Mouse (Mus musculus) liver, embryonic 11.5 days (tissue): ENCODE measurements around the gene Ifitm2. TPM values are rescaled to one million over a fixed set of nuclear protein-coding genes. Genes with fewer than 3 reads are reported as not detected.
"Not testable (repeated sequence)": the region's sequence is repeated elsewhere in the genome, so short reads cannot be mapped to it uniquely, and the experiment has no call there.

Experiments
- ATAC-seq: fragments of 200-750 bp; cut with Nextera tagmentation; replicated peaks from 2 replicates; pipeline ENCODE4 v1.8.0; 2017; ENCODE audit warnings: moderate number of reproducible peaks, mild to moderate bottlenecking, moderate TSS enrichment, moderate library complexity; ENCODE audit not compliant: low FRiP score
- DNase-seq: peaks from one replicate; pipeline ENCODE4 v3.0.0-alpha.2; 2017; ENCODE audit warnings: low spot score
- H3K27ac ChIP-seq: fragments of 300-500 bp; sonication (generic); 2 replicates; pipeline ENCODE4 v1.5.1; 2014; ENCODE audit warnings: mild to moderate bottlenecking, low read depth, low read length, control low read depth
- H3K27me3 ChIP-seq: fragments of 300-500 bp; sonication (generic); replicated peaks from 2 replicates; pipeline ENCODE4 v1.6.1; 2014; ENCODE audit warnings: low read length, mixed read lengths; ENCODE audit not compliant: control insufficient read depth, insufficient read depth
- H3K36me3 ChIP-seq: fragments of 300-500 bp; sonication (generic); 2 replicates; pipeline ENCODE4 v1.6.1; 2014; ENCODE audit warnings: mild to moderate bottlenecking, low read length, moderate library complexity, mixed read lengths; ENCODE audit not compliant: control insufficient read depth, insufficient read depth
- H3K4me1 ChIP-seq: fragments of 300-500 bp; sonication (generic); replicated peaks from 2 replicates; pipeline ENCODE4 v1.6.1; 2014; ENCODE audit warnings: low read length, mixed read lengths; ENCODE audit not compliant: control insufficient read depth, insufficient read depth
- H3K4me2 ChIP-seq: fragments of 300-500 bp; sonication (generic); 2 replicates; pipeline ENCODE4 v1.6.1; 2014; ENCODE audit warnings: mild to moderate bottlenecking, control low read depth, moderate library complexity
- H3K4me3 ChIP-seq: fragments of 300-500 bp; sonication (generic); 2 replicates; pipeline ENCODE4 v1.5.1; 2014; ENCODE audit warnings: low read depth, low read length, control low read depth
- H3K9ac ChIP-seq: fragments of 300-500 bp; sonication (generic); 2 replicates; pipeline ENCODE4 v1.6.1; 2014; ENCODE audit warnings: low read depth, low read length, control low read depth
- H3K9me3 ChIP-seq: fragments of 300-500 bp; sonication (generic); 2 replicates; pipeline ENCODE4 v1.6.1; 2016; ENCODE audit warnings: low read length, inconsistent platforms, mixed read lengths; ENCODE audit not compliant: control insufficient read depth
- WGBS: fragments of 180-500 bp; shearing (Covaris S2); extraction: QIAGEN DNeasy Blood & Tissue Kit; methylation state at CpG from one replicate; pipeline ENCODE4 v1.1.7; 2014; 5-methylcytosine and 5-hydroxymethylcytosine counted together
- polyA plus RNA-seq: library from polyadenylated mRNA; unstranded; fragments of >200 nt; fragmentation: Nextera tagmentation; extraction: Ambion mirVana; gene quantifications from 2 replicates; pipeline ENCODE4 v1.2.1, GENCODE M21; 2014

The Ifitm2 gene
- polyA plus RNA-seq, 1 experiment from 2014 or later: 500 TPM

DNA sequence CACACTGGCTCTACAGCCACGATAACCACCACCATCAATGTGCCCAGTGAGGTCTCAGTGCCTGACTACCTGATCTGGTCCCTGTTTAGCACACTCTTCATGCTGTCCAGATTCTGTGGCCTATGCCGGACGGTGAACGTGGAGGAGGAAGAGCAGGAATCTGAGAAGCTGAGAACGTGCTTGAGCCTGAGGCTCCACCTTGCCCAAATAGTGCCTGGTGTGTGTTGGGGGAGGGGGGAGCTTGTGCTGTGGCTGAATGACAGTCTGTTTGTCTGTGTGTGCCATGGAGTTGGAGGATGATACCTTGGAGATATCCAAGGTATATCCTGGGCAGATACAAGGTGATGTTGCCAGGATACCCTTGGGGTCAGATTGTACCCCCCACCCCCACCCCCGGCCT is 34.4 kb upstream of the Ifitm2 start:
- no peak for DNase-seq
- Histone ChIP-seq H3K9me3 (no peaks in the 10 kb centered on the region), H3K4me2 (no peak overlapping the region), H3K27ac (no peak overlapping the region), H3K27me3 (no peaks in the 10 kb centered on the region), H3K4me1 (0 out of 2 replicates have a peak, but pooled peaks cover 2% of the 10 kb centered on the region), H3K9ac (0 out of 2 replicates have a peak overlapping the region, but pooled peaks have one; percentile 9), H3K4me3 (no peak overlapping the region), H3K36me3 (no peaks in the 10 kb centered on the region)
- no peak; the same call in 1 of the 2 replicates for ATAC-seq
- 51% methylated on average over 6 of the region's 6 CpGs for WGBS

DNA sequence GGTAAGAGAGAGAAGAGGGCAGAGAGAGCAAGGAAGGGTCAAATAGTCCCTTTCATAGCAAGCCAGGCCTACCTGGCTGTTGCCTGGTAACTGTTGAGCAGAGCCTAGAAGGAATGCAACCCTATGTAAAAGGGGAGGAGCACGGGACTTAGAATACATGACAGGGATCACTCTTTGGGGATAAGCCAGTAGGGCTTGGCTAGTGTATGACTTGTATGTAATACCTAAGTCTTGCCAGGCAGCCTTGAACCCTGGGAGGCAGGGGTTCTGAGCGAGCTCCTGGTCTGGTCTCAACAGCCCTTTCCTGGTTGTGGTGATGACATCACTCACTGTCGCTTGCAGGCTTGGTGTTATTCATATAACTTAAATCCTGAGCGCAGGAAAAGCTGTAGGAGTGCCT is 33.2 kb upstream of the Ifitm2 start:
- H3K27ac ChIP-seq: no peak overlapping the region
- no peaks in the 10 kb centered on the region for H3K9me3 ChIP-seq
- ATAC-seq (no peak), DNase-seq (no peak)
- H3K4me3 ChIP-seq: no peak overlapping the region
- no peaks in the 10 kb centered on the region for H3K36me3 ChIP-seq
- H3K9ac ChIP-seq: no peak overlapping the region
- no peak overlapping the region for H3K4me2 ChIP-seq
- WGBS: 59% methylated on average over 4 of the region's 4 CpGs
- no peaks in the 10 kb centered on the region for H3K27me3 ChIP-seq
- H3K4me1 ChIP-seq: 0 out of 2 replicates have a peak, but pooled peaks cover 2% of the 10 kb centered on the region

DNA sequence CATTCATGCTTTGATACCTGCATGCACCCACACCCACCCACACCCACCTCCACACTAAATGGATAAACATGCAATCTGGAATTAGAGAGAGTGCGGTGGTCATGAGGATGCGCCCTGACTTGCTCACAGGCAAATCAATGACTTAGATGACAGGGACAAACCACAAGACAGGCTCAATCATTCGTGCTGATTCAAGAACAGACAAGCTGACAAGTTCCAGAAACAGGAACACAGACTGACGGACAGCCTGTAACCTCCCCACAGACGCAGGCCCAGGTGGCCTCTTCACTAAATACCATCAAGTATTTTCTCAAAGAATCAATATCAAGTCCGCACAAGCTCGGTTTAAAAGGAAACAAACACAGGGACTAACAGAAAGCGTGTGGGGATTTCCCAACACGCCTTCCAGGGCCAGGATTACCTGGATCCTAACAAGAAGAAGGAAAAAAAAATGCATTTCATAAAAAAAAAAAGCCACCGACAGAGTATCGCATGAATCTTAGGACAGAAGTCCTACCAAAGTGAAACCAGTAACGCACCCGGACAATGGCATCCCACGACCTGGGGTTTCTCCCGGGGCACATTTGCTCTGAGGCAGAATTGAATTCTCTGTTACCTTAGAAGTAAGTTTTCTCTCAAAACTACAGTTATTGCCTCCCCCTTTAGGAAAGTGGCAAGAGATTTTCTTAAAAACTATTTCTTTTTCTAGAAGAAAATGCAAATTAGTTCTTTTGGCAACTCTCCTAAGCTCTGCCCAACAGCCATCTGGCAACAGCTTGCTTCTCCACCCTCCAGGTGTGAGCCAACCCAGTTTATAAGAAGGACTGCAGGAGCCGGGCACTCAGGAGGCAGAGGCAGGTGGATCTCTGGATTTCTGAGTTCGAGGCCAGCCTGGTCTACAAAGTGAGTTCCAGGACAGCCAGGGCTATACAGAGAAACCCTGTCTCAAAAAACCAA is 31.7 kb upstream of the Ifitm2 start:
- H3K36me3 ChIP-seq: no peaks in the 10 kb centered on the region
- H3K4me3 ChIP-seq: no peak overlapping the region
- WGBS: 69% methylated on average over 17 of the region's 17 CpGs
- DNase-seq (peak; percentile 28), ATAC-seq (no peak)
- no peak overlapping the region for H3K27ac ChIP-seq
- H3K4me1 ChIP-seq: 0 out of 2 replicates have a peak, but pooled peaks cover 2% of the 10 kb centered on the region
- 0 out of 2 replicates have a peak, but pooled peaks cover 2% of the 10 kb centered on the region for H3K27me3 ChIP-seq
- H3K4me2 ChIP-seq: no peak overlapping the region
- H3K9ac ChIP-seq: no peak overlapping the region
- H3K9me3 ChIP-seq: no peaks in the 10 kb centered on the region

DNA sequence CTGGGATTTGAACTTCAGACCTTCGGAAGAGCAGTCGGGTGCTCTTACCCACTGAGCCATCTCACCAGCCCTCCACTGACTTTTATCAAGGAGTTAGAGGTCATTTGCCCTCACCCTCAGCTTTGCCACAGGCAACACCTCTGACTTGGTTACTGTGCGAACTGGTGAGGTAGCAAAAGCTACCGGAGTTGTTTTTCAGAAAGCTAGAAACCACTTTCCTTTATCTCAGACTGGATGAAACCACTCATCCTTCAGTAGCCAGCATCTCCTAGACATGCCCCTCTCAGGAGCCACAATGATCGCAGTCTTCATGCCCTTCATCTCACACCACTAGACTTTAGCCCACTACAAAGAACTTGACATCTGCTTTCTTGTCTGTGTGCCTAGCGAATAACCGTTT is 27.2 kb upstream of the Ifitm2 start:
- Histone ChIP-seq H3K4me1 (no peaks in the 10 kb centered on the region), H3K36me3 (no peaks in the 10 kb centered on the region), H3K27me3 (peaks cover 2% of the 10 kb centered on the region; the same call in 1 of the 2 replicates), H3K4me2 (no peak overlapping the region), H3K9ac (no peak overlapping the region), H3K9me3 (no peaks in the 10 kb centered on the region), H3K27ac (no peak overlapping the region), H3K4me3 (no peak overlapping the region)
- no peak for DNase-seq
- WGBS: 66% methylated on average over 7 of the region's 7 CpGs
- ATAC-seq: no peak

DNA sequence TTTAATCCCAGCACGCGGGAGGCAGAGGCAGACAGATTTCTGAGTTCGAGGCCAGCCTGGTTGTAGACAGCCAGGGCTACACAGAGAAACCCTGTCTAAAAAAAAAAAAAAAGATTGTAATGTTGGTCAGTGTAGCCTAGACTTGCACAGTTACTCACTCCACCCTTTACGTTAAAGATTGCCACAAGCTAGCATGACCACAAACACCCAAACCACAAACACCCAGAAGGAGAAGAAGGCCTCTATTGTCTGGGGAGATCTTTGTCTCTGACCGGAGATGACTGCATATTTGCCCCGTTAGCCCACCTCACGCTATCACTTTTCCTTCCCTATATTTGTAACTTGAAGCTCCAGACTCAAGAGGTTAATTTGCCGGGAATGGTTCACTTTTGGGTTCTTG is 25.9 kb upstream of the Ifitm2 start:
- 50% methylated on average over 8 of the region's 8 CpGs for WGBS
- no peak overlapping the region for H3K27ac ChIP-seq
- no peak overlapping the region for H3K4me2 ChIP-seq
- DNase-seq (no peak), ATAC-seq (no peak)
- H3K4me3 ChIP-seq: no peak overlapping the region
- no peaks in the 10 kb centered on the region for H3K36me3 ChIP-seq
- no peaks in the 10 kb centered on the region for H3K9me3 ChIP-seq
- no peaks in the 10 kb centered on the region for H3K4me1 ChIP-seq
- H3K27me3 ChIP-seq: peaks cover 2% of the 10 kb centered on the region; the same call in 1 of the 2 replicates
- H3K9ac ChIP-seq: no peak overlapping the region

DNA sequence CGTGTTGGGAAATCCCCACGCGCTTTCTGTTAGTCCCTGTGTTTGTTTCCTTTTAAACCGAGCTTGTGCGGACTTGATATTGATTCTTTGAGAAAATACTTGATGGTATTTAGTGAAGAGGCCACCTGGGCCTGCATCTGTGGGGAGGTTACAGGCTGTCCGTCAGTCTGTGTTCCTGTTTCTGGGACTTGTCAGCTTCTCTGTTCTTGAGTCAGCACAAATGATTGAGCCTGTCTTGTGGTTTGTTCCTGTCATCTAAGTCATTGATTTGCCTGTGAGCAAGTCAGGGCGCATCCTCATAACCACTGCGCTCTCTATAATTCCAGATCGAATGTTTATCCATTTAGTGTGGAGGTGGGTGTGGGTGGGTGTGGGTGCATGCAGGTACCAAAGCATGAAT is 20.9 kb upstream of the Ifitm2 start:
- WGBS: 79% methylated on average over 9 of the region's 9 CpGs
- not testable (repeated sequence) for H3K4me2 ChIP-seq, H3K9me3 ChIP-seq, DNase-seq, H3K4me3 ChIP-seq, H3K9ac ChIP-seq, H3K27me3 ChIP-seq, H3K4me1 ChIP-seq, H3K36me3 ChIP-seq, ATAC-seq, H3K27ac ChIP-seq

DNA sequence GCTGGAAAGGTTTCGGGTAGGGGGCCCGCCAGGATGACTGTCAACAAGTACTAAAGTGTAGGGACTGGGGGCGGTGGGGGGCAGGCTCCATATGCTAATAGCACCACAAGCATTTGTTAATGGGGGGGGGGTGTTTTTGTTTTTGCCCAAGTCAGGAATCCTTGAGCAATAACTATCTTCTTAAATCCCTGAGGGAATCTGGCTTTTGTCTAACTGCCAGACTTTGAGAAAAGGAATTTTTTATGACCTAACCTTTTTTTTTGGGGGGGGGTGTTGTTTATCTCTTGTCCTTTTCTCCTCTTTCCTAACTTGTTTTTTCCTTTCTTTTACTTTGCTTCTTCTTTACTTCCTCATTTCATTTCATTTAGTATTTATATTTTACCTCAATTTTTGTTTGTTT is 19.7 kb upstream of the Ifitm2 start:
- DNase-seq (no peak), ATAC-seq (no peak)
- Histone ChIP-seq H3K27me3 (no peaks in the 10 kb centered on the region; the same call in 1 of the 2 replicates), H3K27ac (no peak overlapping the region), H3K9ac (no peak overlapping the region), H3K9me3 (no peaks in the 10 kb centered on the region), H3K4me2 (no peak overlapping the region), H3K4me3 (no peak overlapping the region), H3K4me1 (peaks cover 11% of the 10 kb centered on the region), H3K36me3 (no peaks in the 10 kb centered on the region)
- 38% methylated on average over 3 of the region's 3 CpGs for WGBS

DNA sequence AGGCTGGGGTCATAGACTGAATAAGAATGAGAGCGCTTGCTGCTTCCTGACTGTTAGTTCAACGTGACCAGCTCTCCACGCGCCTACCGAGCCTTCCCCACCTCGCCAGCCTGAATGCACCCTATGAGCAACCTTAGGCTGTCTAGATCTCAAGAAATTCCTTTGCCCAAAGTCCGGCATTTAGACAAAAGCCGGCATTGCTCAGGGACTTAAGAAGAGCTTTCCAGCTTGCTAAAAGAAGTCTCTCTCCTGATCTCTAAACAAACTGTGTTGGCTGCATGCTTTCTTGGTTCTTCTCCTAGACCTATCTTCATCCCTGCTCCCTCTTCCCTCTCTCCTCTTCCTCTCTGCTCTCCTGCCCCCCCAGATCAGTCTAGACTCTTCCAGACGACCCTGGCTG is 19.2 kb upstream of the Ifitm2 start:
- H3K27me3 ChIP-seq: no peaks in the 10 kb centered on the region; the same call in 1 of the 2 replicates
- no peak for ATAC-seq
- no peaks in the 10 kb centered on the region for H3K9me3 ChIP-seq
- H3K27ac ChIP-seq: no peak overlapping the region
- 24% methylated on average over 9 of the region's 9 CpGs for WGBS
- H3K36me3 ChIP-seq: no peaks in the 10 kb centered on the region
- no peak overlapping the region for H3K4me3 ChIP-seq
- H3K4me2 ChIP-seq: no peak overlapping the region
- no peak for DNase-seq
- peaks cover 11% of the 10 kb centered on the region for H3K4me1 ChIP-seq
- no peak overlapping the region for H3K9ac ChIP-seq
